Mouse (Mus musculus) limb, embryonic 10.5 days (tissue): ENCODE measurements around the gene Kat2b. TPM values are rescaled to one million over a fixed set of nuclear protein-coding genes. Genes with fewer than 3 reads are reported as not detected.
"Not testable (repeated sequence)": the region's sequence is repeated elsewhere in the genome, so short reads cannot be mapped to it uniquely, and the experiment has no call there.

Source experiments
- DNase-seq: peaks from one replicate; pipeline ENCODE4 v3.0.0-alpha.2; 2017; ENCODE audit warnings: low spot score
- H3K27ac ChIP-seq: fragments of 300-500 bp; sonication (generic); 2 replicates; pipeline ENCODE4 v1.5.1; 2016; ENCODE audit warnings: mild to moderate bottlenecking
- H3K27me3 ChIP-seq: fragments of 300-500 bp; sonication (generic); 2 replicates; pipeline ENCODE4 v1.6.1; 2016; ENCODE audit warnings: low read depth, mild to moderate bottlenecking; ENCODE audit not compliant: poor library complexity, severe bottlenecking
- H3K36me3 ChIP-seq: fragments of 300-500 bp; sonication (generic); 2 replicates; pipeline ENCODE4 v1.6.1; 2016; ENCODE audit warnings: mild to moderate bottlenecking, moderate library complexity
- H3K4me1 ChIP-seq: fragments of 300-500 bp; sonication (generic); 2 replicates; pipeline ENCODE4 v1.6.1; 2016
- H3K4me3 ChIP-seq: fragments of 300-500 bp; sonication (generic); 2 replicates; pipeline ENCODE4 v1.5.1; 2016; ENCODE audit warnings: mild to moderate bottlenecking, moderate library complexity
- H3K9me3 ChIP-seq: fragments of 300-500 bp; sonication (generic); replicated peaks from 2 replicates; pipeline ENCODE4 v1.6.1; 2016; ENCODE audit warnings: mild to moderate bottlenecking
- WGBS: fragments of 180-500 bp; shearing (Covaris S2); methylation state at CpG from one replicate; pipeline ENCODE4 v1.1.7; 2016; 5-methylcytosine and 5-hydroxymethylcytosine counted together
- polyA plus RNA-seq: library from polyadenylated mRNA; unstranded; fragments of >200 nt; fragmentation: Nextera tagmentation; extraction: Ambion mirVana; gene quantifications from 2 replicates; pipeline ENCODE4 v1.2.1, GENCODE M21; 2016

The Kat2b gene
- polyA plus RNA-seq, 1 experiment from 2014 or later: 2.7 TPM

DNA sequence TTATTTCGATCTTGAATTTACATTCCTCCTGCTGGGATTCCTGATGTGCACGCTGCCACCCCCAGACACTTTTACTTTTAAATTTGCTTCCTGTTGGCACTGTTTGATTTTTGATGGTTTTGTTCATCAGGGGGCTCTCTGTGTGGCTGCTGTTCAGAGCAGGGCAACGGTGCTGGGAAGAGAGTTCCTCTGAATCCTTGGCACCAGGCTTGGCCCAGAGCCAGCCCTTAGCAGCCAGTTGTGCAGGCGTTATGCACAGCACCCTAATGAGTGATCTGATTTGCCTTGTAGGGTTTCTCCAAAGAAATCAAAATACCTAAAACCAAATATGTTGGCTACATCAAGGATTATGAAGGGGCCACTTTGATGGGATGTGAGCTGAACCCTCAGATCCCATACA is 93.1 kb downstream of the Kat2b start:
- no peaks in the 10 kb centered on the region for H3K36me3 ChIP-seq
- DNase-seq: no peak
- H3K27me3 ChIP-seq: no peaks in the 10 kb centered on the region
- no peaks in the 10 kb centered on the region for H3K4me1 ChIP-seq
- no peak overlapping the region for H3K4me3 ChIP-seq
- no peak overlapping the region for H3K27ac ChIP-seq
- no peaks in the 10 kb centered on the region for H3K9me3 ChIP-seq
- 88% methylated on average over 4 of the region's 4 CpGs for WGBS

DNA sequence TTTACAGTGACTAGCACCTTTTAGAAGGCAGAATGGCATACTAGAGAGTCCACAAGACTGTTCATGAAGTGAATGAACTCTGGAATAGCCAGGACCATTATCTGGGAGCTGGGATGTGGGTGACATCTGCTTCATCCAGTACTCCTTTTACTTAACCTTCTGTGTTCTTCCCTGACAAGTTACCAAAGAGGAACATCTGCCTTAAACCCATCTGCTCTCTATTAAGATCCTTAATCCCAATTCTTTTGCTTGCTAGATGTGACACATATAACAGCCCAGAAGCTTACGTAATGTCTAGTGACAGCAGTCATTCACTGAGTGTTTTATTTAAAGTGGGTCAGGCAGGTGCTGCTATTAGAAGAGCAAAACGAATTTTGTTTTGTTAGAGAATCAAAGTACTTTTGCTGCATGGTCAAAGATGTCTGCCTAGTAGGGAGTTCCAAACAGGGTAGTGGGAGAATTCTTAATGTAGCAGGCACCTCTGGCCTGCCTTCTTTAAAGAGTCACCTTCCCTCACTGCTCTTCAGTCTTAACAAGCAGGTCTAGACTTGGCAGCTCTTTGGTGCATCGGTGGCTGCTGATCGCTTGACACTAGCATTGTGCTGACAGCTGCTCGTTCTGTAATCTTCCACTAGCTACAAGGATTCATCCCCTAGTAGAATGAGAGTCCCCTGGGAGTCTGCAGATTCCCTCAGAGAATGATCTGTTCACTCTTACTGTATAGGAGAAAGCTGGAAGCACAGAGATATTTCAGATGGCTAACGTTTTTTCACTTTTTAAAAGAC is 94.6 kb downstream of the Kat2b start:
- Histone ChIP-seq H3K4me3 (no peak overlapping the region), H3K36me3 (0 out of 2 replicates have a peak, but pooled peaks cover 4% of the 10 kb centered on the region), H3K27me3 (no peaks in the 10 kb centered on the region), H3K4me1 (no peaks in the 10 kb centered on the region), H3K9me3 (no peaks in the 10 kb centered on the region), H3K27ac (no peak overlapping the region)
- DNase-seq: no peak
- WGBS: 85% methylated on average over 6 of the region's 6 CpGs

DNA sequence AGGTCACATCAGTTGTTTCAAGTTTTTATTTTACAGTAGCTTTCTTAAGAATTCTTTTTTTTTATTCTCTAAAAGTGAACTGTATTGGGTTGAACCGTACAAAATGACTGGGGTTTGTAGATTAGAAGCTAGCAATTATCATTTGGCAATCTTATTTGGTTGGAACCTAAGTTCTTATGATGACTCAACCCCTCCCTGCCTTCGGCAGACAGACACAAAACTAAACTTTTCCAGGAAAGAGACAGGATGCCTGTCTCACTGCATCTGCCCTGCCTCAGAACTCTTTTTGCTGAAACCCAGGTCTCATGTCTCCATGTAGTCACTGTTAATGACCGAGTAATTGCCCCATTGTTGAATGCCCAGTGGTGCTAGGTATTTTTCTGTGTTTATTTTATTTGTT is 97.6 kb downstream of the Kat2b start:
- WGBS: 92% methylated on average over 3 of the region's 3 CpGs
- H3K36me3 ChIP-seq: peaks cover 13% of the 10 kb centered on the region

DNA sequence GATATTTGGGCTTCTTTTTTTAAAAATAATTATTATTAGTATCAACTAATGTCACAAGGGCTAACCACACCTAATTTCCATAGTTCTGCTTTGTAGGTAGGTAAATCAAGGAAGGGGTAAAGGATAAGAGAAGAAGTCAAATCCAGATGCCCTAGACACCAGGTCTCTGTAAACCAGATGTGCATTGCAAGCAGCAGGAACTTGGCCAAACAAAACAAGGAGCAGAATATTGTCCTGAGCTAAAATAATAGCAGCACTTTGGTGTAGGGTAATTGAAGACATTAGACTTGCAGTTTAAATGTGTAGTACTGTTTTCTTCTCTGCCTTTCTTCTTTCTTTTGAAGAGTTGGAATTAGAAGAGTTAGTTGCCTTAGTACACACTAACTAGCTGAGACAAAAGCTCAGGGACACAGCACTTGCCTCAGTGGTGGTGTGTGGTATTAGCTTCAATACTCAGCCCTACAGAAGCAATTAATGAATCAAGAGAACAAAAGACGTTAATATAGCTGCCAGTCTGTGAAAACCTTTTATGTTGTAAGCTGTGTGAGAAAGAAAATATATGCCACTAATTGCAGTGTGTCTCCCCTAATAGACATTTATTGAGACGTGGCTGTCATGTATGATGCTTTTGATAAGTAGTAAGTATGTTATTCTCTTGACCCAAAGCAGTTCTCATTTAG is 98.2 kb downstream of the Kat2b start:
- no peak for DNase-seq
- Histone ChIP-seq H3K9me3 (no peaks in the 10 kb centered on the region), H3K27ac (no peak overlapping the region), H3K27me3 (no peaks in the 10 kb centered on the region), H3K4me3 (no peak overlapping the region), H3K36me3 (peaks cover 19% of the 10 kb centered on the region), H3K4me1 (no peaks in the 10 kb centered on the region)
- WGBS: 90% methylated on average over 2 of the region's 2 CpGs

More for the DNA sequence above, 97.6 kb downstream of the Kat2b start:
- Histone ChIP-seq H3K27ac (no peak overlapping the region), H3K4me3 (no peak overlapping the region), H3K27me3 (no peaks in the 10 kb centered on the region), H3K9me3 (no peaks in the 10 kb centered on the region), H3K4me1 (no peaks in the 10 kb centered on the region)
- no peak for DNase-seq

DNA sequence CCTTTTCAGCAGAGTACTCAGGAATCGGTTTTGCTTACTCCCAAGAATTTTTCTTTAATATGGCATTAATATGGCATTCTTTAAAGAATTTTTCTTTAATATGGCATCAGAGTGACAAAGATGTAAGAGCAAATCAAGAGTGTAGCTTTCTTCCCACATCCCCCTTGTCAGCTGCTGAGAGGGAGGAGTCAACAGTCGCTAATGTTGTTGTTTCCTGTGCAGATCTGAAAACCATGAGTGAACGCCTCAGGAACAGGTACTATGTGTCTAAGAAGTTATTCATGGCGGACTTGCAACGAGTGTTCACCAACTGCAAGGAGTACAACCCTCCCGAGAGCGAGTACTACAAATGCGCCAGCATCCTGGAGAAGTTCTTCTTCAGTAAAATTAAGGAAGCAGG is 103.8 kb downstream of the Kat2b start:
- no peaks in the 10 kb centered on the region for H3K9me3 ChIP-seq
- WGBS: 94% methylated on average over 8 of the region's 8 CpGs
- no peaks in the 10 kb centered on the region for H3K27me3 ChIP-seq
- H3K4me1 ChIP-seq: no peaks in the 10 kb centered on the region
- DNase-seq: no peak
- no peak overlapping the region for H3K4me3 ChIP-seq
- no peak overlapping the region for H3K27ac ChIP-seq
- H3K36me3 ChIP-seq: peaks cover 66% of the 10 kb centered on the region

DNA sequence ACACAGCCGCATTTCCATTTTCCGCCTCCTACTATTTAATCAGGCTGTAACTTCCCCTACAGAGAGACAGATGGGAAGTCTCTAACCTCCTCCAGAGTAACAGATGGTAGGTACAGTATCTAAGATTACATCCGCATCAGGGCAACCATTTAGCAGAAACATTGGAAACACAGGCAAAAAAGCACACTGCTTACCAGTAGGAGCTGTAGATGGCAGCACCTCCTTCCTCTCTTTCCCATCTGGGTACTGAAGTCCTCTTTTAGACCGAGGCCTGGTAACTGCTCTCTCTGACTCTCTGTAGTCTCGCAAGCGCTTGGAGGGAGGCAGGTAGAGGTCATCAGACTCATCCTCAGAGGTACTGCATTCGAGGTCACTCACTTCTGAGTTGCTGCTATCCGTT is 112.1 kb downstream of the Kat2b start:
- Histone ChIP-seq H3K9me3 (no peaks in the 10 kb centered on the region), H3K4me1 (no peaks in the 10 kb centered on the region), H3K27me3 (no peaks in the 10 kb centered on the region), H3K27ac (no peak overlapping the region), H3K4me3 (no peak overlapping the region), H3K36me3 (peaks cover 90% of the 10 kb centered on the region)
- 88% methylated on average over 8 of the region's 8 CpGs for WGBS
- no peak for DNase-seq

DNA sequence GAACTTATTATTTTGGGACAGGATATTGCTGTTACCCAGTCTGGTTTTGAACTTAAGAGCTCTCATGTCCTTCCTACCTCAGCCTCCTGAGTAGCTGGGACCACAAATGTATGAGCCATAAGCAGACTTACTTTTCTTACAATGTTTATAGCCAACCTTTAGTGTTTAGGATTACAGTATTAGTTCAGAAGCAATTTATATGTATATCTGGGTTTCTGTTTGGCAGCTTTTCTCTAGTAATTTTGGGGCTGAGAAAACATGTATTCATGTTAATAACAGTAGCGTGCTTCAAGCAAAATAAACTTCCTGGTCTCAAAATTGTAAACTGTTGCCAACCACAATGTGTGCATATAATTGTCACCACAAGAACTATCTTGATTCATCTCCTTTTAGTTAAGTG is 121.7 kb downstream of the Kat2b start:
- Histone ChIP-seq H3K4me1 (peaks cover 13% of the 10 kb centered on the region; the same call in 1 of the 2 replicates), H3K27ac (peak overlapping the region; percentile 94), H3K4me3 (peak overlapping the region; percentile 72), H3K27me3 (no peaks in the 10 kb centered on the region), H3K36me3 (peaks cover 40% of the 10 kb centered on the region), H3K9me3 (no peaks in the 10 kb centered on the region)
- DNase-seq: no peak
- 22% methylated on average over 1 of the region's 1 CpGs for WGBS

DNA sequence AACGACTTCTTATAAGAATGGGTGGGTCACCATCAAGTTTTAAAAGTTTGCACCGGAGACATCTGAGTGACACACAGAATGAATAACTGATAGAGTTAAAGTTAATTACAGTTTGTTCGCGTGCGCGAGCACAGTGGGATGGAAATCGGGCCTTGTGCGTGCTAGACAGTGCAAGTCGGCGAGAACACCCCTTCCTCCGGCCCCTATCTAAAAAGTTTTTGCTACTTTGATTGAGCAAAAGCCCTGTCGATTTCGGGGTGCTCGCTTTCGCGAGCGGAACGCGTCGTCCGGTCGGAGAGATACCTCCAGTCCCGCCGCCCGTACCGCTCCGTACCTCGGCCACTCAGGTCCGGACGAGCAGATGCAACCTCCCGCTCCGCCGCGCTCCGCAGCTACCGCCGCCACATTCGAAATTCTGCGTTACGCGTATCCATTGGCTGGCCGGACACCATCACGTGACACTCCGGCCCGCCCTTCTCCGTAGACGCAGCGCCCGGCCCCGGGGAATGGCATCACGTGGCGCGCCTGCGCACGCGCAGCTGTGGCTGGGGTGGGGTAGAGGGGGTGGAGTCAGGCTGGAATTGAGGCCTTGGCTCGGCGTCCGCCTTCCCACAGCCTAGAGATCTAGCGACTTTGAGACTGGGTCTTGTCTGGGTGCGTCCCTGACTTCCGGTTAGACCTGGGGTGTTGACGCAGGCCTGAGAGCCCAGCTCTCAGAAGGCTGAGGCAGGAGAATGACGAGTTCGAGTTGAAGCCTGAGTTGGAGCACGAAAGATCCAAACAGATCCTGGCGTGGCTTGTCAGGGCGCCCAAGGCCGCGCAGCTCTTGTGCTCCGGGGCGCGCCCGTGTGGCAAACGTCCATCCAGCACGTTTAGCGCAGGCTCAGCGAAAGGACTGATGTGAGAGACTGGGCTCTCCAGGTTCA is 122.5 kb downstream of the Kat2b start, which contains the start of gene Sgo1:
Gene Sgo1, minus strand, starts transcription at position 457 of the 926 bp plus-strand sequence.
- Histone ChIP-seq H3K9me3 (no peaks in the 10 kb centered on the region), H3K27me3 (no peaks in the 10 kb centered on the region), H3K4me3 (peak within 1 kb of the TSS; percentile 72), H3K36me3 (peaks cover 32% of the 10 kb centered on the region), H3K27ac (peak within 1 kb of the TSS; percentile 94), H3K4me1 (peaks cover 13% of the 10 kb centered on the region; the same call in 1 of the 2 replicates)
- peak; percentile 99 for DNase-seq
- under 1% methylated on average over 78 of the region's 78 CpGs for WGBS

DNA sequence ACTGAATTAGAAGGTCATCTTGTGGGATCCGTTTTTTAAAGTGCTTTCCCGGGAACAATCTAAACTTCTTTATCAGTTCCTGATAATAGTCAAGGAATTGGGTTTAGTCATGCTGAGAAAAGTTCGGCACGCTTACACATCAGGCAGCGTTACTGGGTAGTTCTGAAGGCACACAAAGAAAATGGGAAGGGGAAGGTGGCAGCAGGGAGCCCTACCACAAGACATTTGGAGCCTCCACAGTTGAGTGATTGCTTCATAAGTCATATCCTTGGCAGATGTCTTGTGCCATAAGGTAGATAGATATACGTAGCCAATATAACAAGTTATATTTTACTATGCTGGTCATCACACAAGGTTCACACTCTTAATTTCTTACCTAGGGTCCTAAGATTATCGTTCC is 123.3 kb downstream of the Kat2b start:
- H3K4me3 ChIP-seq: peak overlapping the region; percentile 72
- H3K36me3 ChIP-seq: peaks cover 24% of the 10 kb centered on the region
- H3K4me1 ChIP-seq: peaks cover 13% of the 10 kb centered on the region; the same call in 1 of the 2 replicates
- DNase-seq: no peak
- H3K27me3 ChIP-seq: no peaks in the 10 kb centered on the region
- no peaks in the 10 kb centered on the region for H3K9me3 ChIP-seq
- H3K27ac ChIP-seq: peak overlapping the region; percentile 94
- WGBS: 29% methylated on average over 7 of the region's 7 CpGs

DNA sequence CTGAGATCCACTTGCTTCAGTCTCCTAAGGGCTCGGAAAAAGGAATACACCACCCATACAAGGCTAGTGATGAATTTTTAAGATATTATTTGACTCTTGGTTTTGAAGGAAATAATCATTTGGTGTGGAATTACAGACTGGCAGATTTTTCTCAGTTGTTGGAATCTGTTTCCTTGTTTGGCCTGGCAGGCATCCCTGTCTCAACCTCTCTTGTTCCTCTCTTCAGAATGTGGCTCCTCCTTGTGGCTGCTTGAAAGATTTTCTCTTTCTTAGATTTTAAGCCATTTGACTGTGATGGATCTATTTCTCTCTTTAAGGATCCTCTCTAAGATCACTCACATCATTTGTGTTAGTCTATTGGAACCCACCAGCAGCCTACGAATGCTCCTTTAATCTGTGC is 127.4 kb downstream of the Kat2b start:
- no peak overlapping the region for H3K27ac ChIP-seq
- WGBS: 70% methylated on average over 2 of the region's 2 CpGs
- DNase-seq: no peak

DNA sequence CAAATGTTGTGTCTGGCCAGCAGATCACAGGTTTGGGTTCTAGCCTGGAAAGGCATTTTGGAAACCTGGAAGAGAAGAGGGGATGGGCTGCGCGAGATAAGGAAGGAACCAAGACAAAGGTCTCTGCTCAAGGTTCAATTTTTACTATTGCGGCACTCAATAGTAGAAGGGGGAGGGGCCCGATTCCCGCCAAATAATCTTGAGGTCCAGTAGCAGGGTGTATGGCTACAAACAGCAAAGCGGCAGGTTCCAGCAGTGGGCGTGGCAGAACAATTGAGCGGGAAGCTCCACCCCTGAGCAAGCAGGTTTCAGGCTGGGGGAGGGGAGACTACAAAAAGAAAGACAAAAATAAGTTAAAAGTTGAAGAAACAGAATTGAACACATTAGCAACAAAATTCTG is 130.9 kb downstream of the Kat2b start:
- not testable (repeated sequence) for DNase-seq

More for the DNA sequence above, 127.4 kb downstream of the Kat2b start:
- no peaks in the 10 kb centered on the region for H3K27me3 ChIP-seq
- no peaks in the 10 kb centered on the region for H3K36me3 ChIP-seq
- H3K9me3 ChIP-seq: no peaks in the 10 kb centered on the region
- H3K4me1 ChIP-seq: peaks cover 3% of the 10 kb centered on the region; the same call in 1 of the 2 replicates
- no peak overlapping the region for H3K4me3 ChIP-seq

DNA sequence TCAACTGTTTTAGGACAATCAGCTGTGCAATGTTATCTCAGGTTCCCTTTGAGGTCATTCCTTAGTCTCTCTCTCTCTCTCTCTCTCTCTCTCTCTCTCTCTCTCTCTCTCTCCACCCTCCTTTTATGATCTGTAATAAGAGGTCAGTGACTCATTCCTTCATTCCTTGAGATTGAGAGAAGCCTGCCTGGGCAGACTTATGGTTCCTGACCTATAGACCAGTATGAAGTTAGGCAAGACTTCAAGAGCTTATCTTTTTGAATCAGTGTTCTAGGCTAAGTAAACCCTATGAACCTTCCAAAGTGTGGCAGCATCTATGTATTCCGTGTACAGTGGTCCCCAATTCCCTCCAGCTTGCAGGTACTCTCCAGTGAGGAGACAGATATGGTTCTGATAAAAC is 147.8 kb downstream of the Kat2b start:
- H3K4me1 ChIP-seq: no peaks in the 10 kb centered on the region
- no peak overlapping the region for H3K4me3 ChIP-seq
- no peaks in the 10 kb centered on the region for H3K9me3 ChIP-seq
- 58% methylated on average over 1 of the region's 1 CpGs for WGBS
- H3K36me3 ChIP-seq: no peaks in the 10 kb centered on the region
- no peak for DNase-seq
- no peaks in the 10 kb centered on the region for H3K27me3 ChIP-seq
- no peak overlapping the region for H3K27ac ChIP-seq

More for the DNA sequence above, 130.9 kb downstream of the Kat2b start:
- H3K27me3 ChIP-seq, H3K4me1 ChIP-seq, H3K36me3 ChIP-seq, H3K4me3 ChIP-seq, H3K27ac ChIP-seq, H3K9me3 ChIP-seq: not testable (repeated sequence)
- WGBS: 91% methylated on average over 8 of the region's 8 CpGs
